Mouse (Mus musculus) myocyte (in vitro differentiated cells): ENCODE measurements around the gene Kctd13.

Source experiments
- CEBPB ChIP-seq: IDR thresholded peaks from 2 replicates; pipeline ENCODE4 v1.6.1; 2011; ENCODE audit warnings: mild to moderate bottlenecking, moderate library complexity; ENCODE audit not compliant: poor library complexity, insufficient read depth, severe bottlenecking
- E2F4 ChIP-seq: IDR thresholded peaks from one replicate; pipeline ENCODE4 v1.6.1; 2011; ENCODE audit warnings: mild to moderate bottlenecking, control low read depth, moderate library complexity; ENCODE audit not compliant: insufficient read depth
- MAX ChIP-seq: IDR thresholded peaks from one replicate; pipeline ENCODE4 v1.6.1; 2011; ENCODE audit warnings: low read depth, mild to moderate bottlenecking, control low read depth
- MYOD1 ChIP-seq, 3 experiments: IDR thresholded peaks; one replicate each; pipeline ENCODE4 v1.6.1; 2011; ENCODE audit warnings: control low read depth in 2 of 3, low read depth in 2 of 3, mild to moderate bottlenecking in 2 of 3, moderate library complexity in 1 of 3; ENCODE audit not compliant: insufficient read length in 2 of 3, control insufficient read depth in 1 of 3
- POLR2A ChIP-seq: IDR thresholded peaks from one replicate; pipeline ENCODE4 v1.6.1; 2011; ENCODE audit warnings: low read depth, mild to moderate bottlenecking, control low read depth, moderate library complexity; ENCODE audit not compliant: insufficient read length
- POLR2AphosphoS2 ChIP-seq: IDR thresholded peaks from one replicate; pipeline ENCODE4 v1.6.1; 2011; ENCODE audit warnings: low read depth, control low read depth; ENCODE audit not compliant: insufficient read length
- SRF ChIP-seq: IDR thresholded peaks from one replicate; pipeline ENCODE4 v1.6.1; 2011; ENCODE audit warnings: low read depth; ENCODE audit not compliant: control insufficient read depth, insufficient read length
- TCF12 ChIP-seq: IDR thresholded peaks from one replicate; pipeline ENCODE4 v1.6.1; 2011; ENCODE audit warnings: mild to moderate bottlenecking, control low read depth; ENCODE audit not compliant: poor library complexity, insufficient read depth, severe bottlenecking
- TCF3 ChIP-seq: IDR thresholded peaks from one replicate; pipeline ENCODE4 v1.6.1; 2011; ENCODE audit warnings: low read depth, control low read depth; ENCODE audit not compliant: insufficient read length
- USF1 ChIP-seq: IDR thresholded peaks from one replicate; pipeline ENCODE4 v1.6.1; 2011; ENCODE audit warnings: low read depth, mild to moderate bottlenecking, control low read depth, moderate library complexity

DNA sequence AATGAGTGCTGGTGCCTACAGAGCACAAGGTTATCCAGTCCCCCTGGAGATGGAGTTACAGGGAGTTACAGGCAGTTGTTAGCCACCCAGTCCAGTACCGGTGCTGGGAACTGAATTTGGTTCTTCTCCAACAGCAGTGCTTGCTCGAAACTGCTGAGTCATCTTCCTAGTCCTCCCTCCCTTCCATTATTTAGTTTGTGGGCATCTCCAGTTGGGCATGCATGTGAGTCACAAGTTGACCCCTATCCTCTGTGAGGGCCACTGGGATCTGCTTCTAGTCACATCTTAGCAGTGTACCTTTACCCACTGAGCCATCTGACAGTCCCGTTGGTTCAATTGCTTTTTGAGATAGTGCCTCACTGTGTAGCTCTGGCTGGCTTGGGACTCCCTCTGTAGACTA is 23.1 kb upstream of the Kctd13 start:
- TF ChIP-seq TCF3: no peak
- TF ChIP-seq MAX: no peak
- no peak for TF ChIP-seq POLR2A
- TF ChIP-seq POLR2AphosphoS2: no peak
- no peak for TF ChIP-seq USF1
- TF ChIP-seq TCF12: no peak
- no peak for TF ChIP-seq CEBPB
- no peak for TF ChIP-seq SRF
- TF ChIP-seq MYOD1 (IDR thresholded peaks at IDR 0.05; ENCODE audit: control insufficient read depth in 1 of 3, insufficient read length in 2 of 3, low read depth in 2 of 3): no peak
- no peak for TF ChIP-seq E2F4
